Mouse (Mus musculus) forelimb bud, embryonic 11.5 days (tissue): Measurements from ENCODE around the gene Ece1.

Experiments
- DNase-seq: peaks from one replicate; pipeline ENCODE4 v3.0.0-alpha.2; 2012; ENCODE audit warnings: low read depth, low spot score

Ece1 gene

DNA sequence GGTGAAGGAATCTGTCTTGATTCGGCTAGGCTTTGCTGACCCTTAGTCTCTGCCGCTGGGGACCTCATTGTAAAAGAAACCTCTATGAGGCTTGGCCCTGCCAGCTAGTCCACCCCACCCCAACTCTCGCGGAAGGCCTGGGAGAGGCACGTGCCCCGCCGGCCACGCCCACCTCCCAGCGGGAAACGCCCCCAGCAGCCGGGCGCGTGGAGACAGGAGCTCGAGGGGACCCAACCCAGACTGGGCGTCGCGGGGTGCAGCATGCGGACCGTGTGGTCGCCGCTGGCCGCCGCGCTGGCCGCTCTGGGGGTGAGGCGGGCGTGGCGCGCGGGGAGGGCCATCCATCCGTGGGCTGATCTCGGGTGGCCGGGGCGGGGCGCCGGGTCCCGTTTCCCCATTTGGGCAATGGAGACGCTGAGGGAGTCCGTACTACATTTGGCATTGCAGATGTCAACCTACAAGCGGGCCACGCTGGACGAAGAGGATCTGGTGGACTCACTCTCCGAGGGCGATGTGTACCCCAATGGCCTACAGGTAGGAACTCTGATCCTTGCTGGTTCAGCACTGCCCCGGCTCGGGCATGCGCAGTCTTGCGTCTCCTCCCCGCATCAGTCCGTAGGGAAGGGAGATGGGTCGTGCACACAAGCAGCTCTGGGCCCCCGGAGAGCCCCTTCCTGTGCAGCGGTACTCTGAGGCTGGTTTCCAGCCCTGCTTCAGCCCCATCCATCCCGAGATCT, 51.5 kb downstream of the Ece1 start:
- DNase-seq, result peak; percentile 68

DNA sequence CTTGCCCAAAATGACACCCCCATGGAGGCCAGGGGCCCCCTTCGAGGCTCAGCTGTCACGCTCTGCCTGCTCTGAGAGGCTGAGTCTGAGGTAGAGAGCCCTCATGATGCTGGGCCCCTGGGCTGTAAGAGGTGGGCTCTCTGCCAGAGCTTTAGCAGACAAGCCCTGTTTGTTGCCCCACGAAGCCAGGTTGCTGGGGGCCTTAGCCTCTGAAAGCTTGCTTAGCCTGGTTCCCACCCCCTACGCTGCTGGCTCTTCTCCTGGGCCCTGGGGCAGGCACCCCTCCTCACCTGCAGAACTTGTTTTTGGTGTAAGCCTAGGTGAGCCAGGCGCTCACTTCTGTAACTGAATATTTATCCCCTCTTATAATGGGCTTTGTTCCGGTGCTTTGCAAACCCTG, 55.6 kb downstream of the Ece1 start:
- no peak for DNase-seq

DNA sequence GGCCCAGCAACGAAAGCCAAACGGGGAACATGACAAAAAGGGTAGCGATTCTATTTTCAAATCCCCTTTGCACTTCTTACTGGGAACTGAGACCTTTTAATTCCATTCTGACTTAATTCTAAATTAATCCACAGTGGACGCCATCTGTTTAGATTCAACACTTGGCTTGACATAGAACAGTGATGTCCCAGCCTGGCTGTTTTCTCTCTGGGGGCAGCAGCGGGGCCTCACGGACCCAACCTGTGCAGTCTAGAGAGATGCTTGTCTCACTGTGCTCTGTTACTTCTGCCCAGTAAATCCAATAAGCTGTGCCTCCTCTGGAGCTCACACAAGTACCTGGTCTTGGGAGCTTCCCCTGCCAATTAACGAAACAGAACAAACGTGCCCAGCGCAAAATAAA, 56.5 kb downstream of the Ece1 start:
- no peak for DNase-seq

GRCm38 (mm10) chr4:137919116-137919515, 57.1 kb downstream of the Ece1 start:
- DNase-seq, result no peak

DNA sequence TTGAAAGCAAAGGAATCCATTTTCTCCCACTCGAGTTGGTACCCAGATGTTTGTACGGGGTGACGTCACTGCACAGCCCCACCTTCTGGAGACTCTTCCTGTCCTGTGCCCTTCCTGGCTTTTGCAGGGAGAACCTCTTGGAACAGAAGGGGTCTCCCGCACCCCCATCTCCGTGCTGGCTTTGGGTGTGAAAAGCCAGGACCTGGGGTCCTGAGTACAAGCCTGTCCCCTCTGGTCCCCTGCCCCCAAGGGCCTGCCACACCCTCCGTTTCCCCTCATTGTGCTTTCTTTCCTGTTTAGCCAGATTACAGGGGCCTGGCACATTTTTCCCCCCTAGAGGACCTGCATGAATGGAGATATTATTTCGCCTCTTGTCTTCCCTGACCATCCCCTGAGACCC, 58.0 kb downstream of the Ece1 start:
- no peak for DNase-seq

DNA sequence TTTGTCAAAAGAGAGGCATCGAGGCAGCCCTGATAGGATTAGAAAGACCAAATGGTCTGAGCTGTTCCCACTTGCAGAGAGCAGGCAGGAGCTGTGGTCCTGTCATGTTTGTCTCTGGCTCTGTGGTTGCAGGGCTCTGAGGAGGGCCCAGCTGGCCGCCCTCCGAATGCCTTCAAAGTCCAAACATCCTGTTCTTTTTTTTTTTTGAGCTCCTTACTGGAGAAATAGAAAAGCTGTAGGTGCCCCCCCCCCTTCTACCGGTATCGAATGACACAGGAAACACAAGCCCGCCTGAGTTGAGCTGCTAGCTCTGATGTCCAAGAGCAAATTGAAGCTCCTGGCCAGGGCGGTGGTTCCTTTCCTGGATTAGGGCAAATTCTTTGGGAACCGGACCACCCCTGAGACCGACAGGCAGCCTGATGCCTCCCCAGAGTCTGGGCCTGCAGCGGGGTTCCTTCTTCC, 58.5 kb downstream of the Ece1 start:
- DNase-seq, result peak; percentile 53

- DNase-seq, result no peak
Observed at GRCm38 (mm10) chr4:137921510-137921909, 59.5 kb downstream of the Ece1 start.

GRCm38 (mm10) chr4:137923052-137923451, 61.0 kb downstream of the Ece1 start:
- no peak for DNase-seq

DNA sequence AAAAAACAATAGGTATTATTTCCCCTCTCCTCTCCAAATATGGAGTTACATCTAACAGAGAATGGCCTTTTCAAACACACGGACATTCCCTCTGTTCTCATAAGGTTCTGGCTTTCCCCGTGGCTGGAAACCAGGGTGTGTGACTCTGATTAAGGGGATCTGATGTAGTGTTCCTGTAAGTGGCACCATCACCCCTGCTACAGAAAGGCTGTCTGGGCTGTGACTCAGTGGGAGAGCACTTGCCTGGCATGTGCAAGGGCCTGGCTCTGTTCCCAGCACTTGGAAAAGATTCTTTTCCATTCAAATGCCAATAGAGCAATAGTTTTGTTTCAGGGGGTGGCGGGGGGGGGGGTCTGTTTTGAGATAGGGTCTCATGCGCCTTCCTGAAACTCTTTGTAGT, 63.1 kb downstream of the Ece1 start:
- DNase-seq, result no peak

DNA sequence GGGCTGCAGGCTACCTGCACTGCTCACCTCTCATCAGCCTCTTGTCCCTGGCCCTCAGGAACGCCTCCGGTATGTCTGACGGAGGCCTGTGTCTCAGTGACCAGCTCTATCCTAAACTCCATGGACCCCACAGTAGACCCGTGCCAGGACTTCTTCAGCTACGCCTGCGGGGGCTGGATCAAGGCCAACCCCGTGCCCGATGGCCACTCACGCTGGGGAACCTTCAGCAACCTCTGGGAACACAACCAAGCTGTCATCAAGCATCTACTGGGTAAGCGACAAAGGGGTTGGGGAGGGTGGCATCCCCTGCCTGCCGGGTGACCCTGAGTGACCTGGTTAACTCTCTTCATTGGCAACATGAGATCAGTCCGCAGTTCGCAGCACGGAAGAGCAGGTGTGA, 64.1 kb downstream of the Ece1 start:
- no peak for DNase-seq

DNA sequence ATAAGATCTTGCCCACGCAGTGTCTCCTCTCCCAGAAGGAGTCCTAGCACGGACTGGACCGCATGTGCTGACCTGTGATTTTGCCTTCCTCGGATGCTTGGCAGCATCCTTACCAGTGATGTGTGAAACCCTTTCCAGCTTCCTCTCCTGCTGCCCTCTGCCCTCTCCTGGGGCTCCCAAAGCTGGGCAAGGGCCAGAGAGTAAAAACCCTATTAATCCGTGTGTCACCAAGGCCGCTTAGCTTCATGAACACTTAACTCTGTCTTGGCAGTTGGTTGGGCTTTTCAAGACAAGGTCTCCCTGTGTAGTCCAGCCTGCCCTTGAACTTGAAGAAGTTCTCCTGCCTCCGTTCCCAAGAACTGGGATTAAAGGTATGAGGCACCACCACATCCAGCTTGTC, 65.1 kb downstream of the Ece1 start:
- no peak for DNase-seq

DNA sequence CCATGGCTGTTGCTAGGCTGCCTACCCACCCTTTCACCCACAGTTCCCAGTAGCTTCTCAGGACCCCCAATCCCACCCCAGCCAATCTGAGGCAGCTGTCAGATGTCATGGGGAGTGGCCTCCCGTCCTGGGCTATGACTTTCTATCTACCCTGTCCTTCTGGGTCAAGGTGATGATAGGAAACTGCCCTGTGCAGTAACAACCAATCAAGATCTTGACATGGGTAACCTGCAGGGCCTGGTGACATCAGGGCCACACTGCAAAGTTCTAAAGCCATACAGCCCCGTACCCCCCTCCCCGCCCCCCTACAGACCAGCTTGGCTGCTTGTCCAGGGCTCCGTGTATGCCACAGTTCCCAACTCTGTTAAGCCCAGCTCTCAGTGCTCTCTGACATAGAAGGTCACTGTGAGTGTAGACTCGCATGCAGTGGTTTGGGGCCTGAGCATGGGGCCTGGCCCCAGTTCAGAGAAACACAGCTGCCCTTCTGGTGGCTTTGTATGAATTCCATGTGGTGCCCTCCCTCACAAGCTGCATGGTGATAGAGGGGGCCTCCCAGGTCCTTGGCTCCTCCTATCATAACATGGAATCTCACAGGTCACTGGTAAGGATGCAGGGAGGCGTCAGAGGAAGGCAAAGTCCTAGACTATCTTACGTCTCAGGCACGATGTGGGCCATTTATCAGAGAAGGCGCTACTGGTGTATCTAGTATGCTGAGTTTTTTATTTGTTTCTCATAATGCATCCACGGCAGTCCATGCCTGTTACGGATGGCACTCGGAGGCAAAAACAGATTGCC, 65.9 kb downstream of the Ece1 start:
- DNase-seq, result no peak

- no peak for DNase-seq
Observed at GRCm38 (mm10) chr4:137928813-137929212, 66.8 kb downstream of the Ece1 start.

DNA sequence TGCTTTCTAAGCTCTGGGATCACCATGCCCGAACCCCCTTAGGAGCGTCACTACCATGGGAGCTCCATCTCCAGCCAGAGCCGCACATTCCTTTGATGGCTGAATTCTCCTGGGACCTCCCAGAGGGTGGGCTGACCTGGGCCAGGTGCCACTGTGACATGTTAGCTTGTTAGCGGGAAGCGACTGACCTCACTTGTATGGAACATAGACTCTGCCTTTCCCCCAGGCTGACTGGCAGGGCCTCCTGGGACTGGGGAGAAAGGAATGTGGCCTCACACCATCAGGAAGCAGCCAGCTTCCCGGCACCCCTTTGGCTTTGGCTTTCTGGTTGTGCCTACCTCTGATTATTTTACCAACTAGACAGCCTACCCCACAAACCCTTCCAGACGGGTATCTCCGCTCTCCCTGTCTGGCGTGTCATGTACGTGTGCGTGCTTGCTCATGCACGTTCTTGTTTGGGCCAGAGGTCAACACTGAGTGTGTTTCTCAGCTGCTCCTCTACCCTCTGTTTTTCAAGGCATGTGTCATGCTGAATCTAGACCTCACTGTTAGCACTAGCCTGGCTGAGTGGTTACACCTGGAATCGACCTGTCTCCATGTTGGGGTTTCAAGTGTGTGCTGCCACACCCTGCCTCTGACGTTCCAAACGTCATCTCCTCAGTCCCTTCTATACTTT, 67.4 kb downstream of the Ece1 start:
- DNase-seq, result no peak

DNA sequence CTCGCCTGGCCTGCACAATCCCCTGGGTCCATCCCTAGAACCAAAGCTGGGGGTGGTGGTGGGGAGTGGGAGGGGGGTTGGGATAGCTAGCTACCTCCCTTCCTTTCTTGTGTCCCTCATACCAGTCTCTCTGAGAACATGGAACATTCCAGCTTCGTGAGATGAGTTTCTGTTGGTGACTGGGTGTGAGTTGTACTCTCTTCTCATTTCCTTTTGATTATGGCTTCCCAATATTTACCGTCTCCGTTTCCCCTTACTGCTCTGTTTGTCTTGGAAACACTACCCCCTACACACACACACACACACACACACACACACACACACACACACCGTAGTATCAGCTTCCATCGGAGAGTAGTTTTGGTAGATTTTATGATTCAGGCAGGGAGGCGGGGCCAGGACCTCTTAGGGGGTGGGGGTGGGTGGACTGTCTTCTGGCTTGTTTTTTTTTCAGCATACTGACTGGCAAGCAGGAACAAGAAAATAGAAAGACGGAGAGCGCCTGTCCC, 68.5 kb downstream of the Ece1 start:
- DNase-seq, result no peak

GRCm38 (mm10) chr4:137931009-137931757, 69.1 kb downstream of the Ece1 start:
- DNase-seq, result peak; percentile 87

DNA sequence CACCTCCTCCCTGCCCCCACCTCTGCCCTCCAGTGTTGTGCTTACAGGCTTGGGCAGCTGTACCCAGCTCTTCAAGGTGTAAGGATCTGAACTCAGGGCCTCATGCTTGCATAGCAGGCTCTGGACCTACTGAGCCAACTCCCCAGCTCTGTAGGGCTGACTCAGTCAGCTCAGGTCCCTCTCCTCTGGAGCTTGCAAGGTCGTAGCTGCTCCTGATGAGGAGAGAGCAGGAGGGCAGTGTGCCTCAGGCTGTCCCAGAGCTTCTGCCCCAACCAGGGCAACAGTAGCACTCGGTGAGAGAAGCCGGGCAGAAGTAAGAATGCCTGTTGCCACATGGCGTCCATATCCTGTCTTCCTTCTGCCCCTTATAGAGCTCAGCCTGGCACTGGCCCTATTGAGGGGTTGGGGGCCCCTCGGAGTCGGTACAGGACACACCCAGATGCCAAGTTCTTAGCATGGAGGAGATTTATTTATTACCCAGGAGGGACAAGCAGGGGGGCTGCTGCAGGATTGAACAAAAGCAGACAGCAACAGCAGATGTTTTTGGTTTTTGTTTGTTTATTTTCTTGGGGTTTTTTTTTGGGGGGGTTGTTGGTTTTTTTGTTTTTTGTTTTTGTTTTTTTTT, 70.6 kb downstream of the Ece1 start:
- no peak for DNase-seq

- DNase-seq, result no peak
Observed at GRCm38 (mm10) chr4:137933328-137933727, 71.3 kb downstream of the Ece1 start.

DNA sequence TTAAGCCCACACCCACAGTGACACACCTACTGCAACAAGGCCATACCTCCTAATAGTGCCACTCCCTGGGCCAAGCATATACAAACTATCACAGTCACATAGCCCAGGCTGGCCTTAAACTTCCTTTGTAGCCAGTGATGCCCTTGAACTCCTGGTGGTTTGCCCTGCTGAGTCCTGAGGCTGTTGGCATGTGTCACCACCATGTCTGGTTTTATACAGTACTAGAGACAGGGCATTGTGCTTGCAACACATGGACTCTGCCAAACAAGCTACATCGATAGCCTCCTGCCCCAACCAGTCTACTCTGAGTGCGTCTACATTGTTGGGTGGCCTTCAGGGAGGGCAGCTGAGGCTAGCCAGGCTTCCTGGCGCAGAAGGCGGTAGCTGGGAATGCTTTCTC, 74.1 kb downstream of the Ece1 start:
- DNase-seq, result no peak

DNA sequence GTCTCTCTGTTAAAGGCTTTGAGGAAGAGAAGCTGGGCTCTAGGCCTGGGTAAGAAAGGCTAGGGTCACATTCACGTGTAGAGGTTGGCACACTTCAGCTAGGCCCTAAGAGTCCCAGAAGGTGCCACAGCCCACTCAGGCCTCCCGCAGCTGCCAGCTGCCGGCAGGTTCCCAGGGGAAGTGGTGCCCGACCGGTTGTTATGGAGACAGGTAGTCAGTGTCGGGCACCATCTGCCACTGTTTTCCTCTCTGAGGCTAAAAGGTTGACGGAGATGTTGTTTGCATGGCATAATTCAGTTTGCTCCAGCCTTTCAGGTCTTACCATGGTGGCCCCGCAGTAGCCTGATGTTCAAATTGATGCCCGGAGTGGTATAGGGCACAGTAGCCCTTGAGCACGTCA, 78.0 kb downstream of the Ece1 start:
- DNase-seq, result no peak
